16 mouse cellular contexts compared by ENCODE assay signal in genomic region chr17:88484539-88484938, GRCm38 (mm10).
"Had no signal": no experiment of that assay in that cellular context is flagged by ENCODE, and none has a peak within 500 bp of the region (broad histone marks: within the 10 kb centered on the region; RNA-seq: fewer than 3 reads in every experiment).

No protein-coding gene starts in this region.

- H3K9ac ChIP-seq: liver, embryonic 13.5 days; lung, embryonic 14.5 days; midbrain, embryonic 13.5 days; neural tube, embryonic 12.5 days; stomach, embryonic 15.5 days had no signal

- H3K9me3 ChIP-seq: liver, embryonic 13.5 days; midbrain, embryonic 13.5 days; neural tube, embryonic 12.5 days; stomach, embryonic 15.5 days had no signal

- H3K27ac ChIP-seq: kidney, postnatal 0 days; left cerebral cortex, adult 2 months; liver, embryonic 13.5 days; macrophage; midbrain, embryonic 13.5 days; neural tube, embryonic 12.5 days; stomach, embryonic 15.5 days had no signal

- DNase-seq: kidney, adult 2 months; kidney, postnatal 25 days; layer of hippocampus, postnatal 36 days; liver, embryonic 13.5 days; lung, embryonic 14.5 days; retina, postnatal 1 day; right cerebral cortex, postnatal 25 days; spleen, adult 18-20 months; thymus, postnatal 25 days had no signal

- H3K4me2 ChIP-seq: liver, embryonic 13.5 days; lung, embryonic 14.5 days; midbrain, embryonic 13.5 days; neural tube, embryonic 12.5 days; stomach, embryonic 15.5 days had no signal

- H3K4me1 ChIP-seq: midbrain, embryonic 13.5 days; neural tube, embryonic 12.5 days; stomach, embryonic 15.5 days had no signal

- H3K27me3 ChIP-seq: liver, embryonic 13.5 days; midbrain, embryonic 13.5 days; neural tube, embryonic 12.5 days; stomach, embryonic 15.5 days had no signal

- H3K4me3 ChIP-seq: left cerebral cortex, adult 2 months; liver, embryonic 13.5 days; midbrain, embryonic 13.5 days; neural tube, embryonic 12.5 days; stomach, embryonic 15.5 days had no signal

- ATAC-seq: lung, postnatal 0 days; midbrain, embryonic 13.5 days had no signal
